Mouse (Mus musculus) ES-E14 (cell line): ENCODE measurements around the gene Pou3f1.

Source experiments
- HCFC1 ChIP-seq: IDR thresholded peaks from 2 replicates; pipeline ENCODE4 v1.6.1; 2012; ENCODE audit warnings: low read length, inconsistent platforms, borderline replicate concordance; ENCODE audit not compliant: insufficient read depth
- MAFK ChIP-seq: IDR thresholded peaks from 2 replicates; pipeline ENCODE4 v1.6.1; 2014; ENCODE audit warnings: mild to moderate bottlenecking, low read depth, low read length, inconsistent platforms; ENCODE audit not compliant: insufficient read depth
- ZC3H11A ChIP-seq: IDR thresholded peaks from 2 replicates; pipeline ENCODE4 v1.6.1; 2012; ENCODE audit warnings: low read depth, mild to moderate bottlenecking, inconsistent platforms, low read length, borderline replicate concordance
- ZNF384 ChIP-seq: IDR thresholded peaks from 2 replicates; pipeline ENCODE4 v1.6.1; 2012; ENCODE audit warnings: low read depth, low read length, inconsistent platforms

DNA sequence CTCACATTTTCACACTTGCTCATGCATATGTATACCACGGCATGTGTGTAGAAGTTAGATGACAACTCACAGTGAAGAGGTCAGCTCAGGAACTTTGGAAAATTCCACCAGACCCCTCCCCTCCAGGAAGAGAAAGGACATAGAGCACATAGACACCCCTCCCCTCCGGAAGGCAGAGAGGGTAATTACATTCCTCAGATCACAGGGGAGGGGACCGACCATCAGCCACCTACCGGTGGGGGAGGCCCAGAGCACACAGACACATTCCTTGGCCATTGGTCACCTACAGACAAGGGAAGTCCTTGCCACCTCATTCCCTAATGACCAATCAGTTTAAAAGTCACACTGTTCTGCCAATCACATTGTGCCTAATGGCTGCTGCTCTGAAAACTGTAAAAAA is 25.2 kb upstream of the Pou3f1 start:
- no peak for TF ChIP-seq MAFK
- TF ChIP-seq ZC3H11A = no peak
- no peak for TF ChIP-seq HCFC1
- no peak for TF ChIP-seq ZNF384
